Mouse (Mus musculus) megakaryocyte, embryonic 14.5 days (primary cell): ENCODE data around the gene Tubb2a. TPM values are rescaled to one million over a fixed set of nuclear protein-coding genes. Genes with fewer than 3 reads are reported as not detected.
"Not testable (repeated sequence)": the region's sequence is repeated elsewhere in the genome, so short reads cannot be mapped to it uniquely, and the experiment has no call there.

Experiments used
- H3K27me3 ChIP-seq: replicated peaks from 2 replicates; pipeline ENCODE3; 2012; ENCODE audit warnings: inconsistent platforms
- H3K36me3 ChIP-seq: replicated peaks from 2 replicates; pipeline ENCODE3; 2012; ENCODE audit warnings: low read length, inconsistent platforms, mixed read lengths
- H3K4me1 ChIP-seq: 2 replicates; pipeline ENCODE4 v1.6.1; 2012; ENCODE audit warnings: inconsistent platforms
- H3K4me3 ChIP-seq: replicated peaks from 2 replicates; pipeline ENCODE3; 2012; ENCODE audit warnings: moderate library complexity, mild to moderate bottlenecking, inconsistent platforms
- H3K9me3 ChIP-seq: 2 replicates; pipeline ENCODE4 v1.6.1; 2012; ENCODE audit warnings: inconsistent platforms
- FLI1 ChIP-seq: IDR thresholded peaks from 2 replicates; pipeline ENCODE4 v1.6.1; 2012; ENCODE audit warnings: low read length, inconsistent platforms, mixed read lengths
- GATA1 ChIP-seq: IDR thresholded peaks from 3 replicates; pipeline ENCODE4 v1.6.1; 2012; ENCODE audit warnings: mixed read lengths, low read length, inconsistent platforms, borderline replicate concordance
- polyA plus RNA-seq: library from polyadenylated mRNA; stranded (reverse); fragments of >175 nt; gene quantifications from 2 replicates; pipeline ENCODE4 v1.2.3, GENCODE M21; 2012; ENCODE audit warnings: low replicate concordance; ENCODE audit not compliant: insufficient read depth

Gene Tubb2a
- polyA plus RNA-seq, 1 experiment, result 95.9 TPM

DNA sequence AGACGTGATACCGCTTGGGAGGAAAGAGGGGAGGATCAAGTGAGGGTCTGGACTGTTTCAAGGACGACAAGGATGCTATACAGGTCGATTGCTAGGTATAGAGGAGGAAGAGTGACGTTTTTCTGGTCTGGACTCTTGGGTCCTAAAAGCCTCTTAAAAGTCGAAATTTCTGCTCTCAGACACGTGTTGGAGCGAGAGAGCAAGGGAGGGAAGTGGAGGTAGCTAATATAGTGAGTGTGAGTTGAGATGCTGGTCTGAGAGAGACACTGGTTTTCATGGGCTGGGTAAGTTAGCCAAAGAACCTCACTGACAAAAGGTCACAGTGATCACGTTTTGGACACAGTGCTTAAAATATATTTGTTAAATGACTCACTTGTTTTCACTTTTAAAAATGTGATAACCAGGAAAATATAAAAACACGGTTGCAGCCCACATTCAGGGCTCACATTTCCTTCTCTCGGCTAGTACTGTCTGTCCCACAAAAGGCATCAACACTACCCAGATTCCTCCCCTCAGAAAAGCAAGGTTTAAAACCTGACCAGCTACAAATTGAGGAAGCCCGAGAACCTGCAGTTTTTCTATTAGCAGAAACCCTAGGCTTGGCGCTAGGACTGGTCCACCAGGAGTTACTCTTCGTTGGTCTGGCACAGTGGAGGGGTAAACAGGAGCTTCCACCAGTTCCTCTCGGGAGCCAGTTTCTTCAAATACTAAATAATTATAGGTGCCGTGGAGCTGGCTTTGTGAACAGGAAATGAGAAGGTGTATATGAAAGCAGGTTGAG lies 883 bp upstream of the Tubb2a start:
- H3K4me1 ChIP-seq, result peaks cover 43% of the 10 kb centered on the region
- TF ChIP-seq GATA1, result no peak
- H3K27me3 ChIP-seq, result no peaks in the 10 kb centered on the region
- no peaks in the 10 kb centered on the region for H3K9me3 ChIP-seq
- peaks cover 27% of the 10 kb centered on the region for H3K36me3 ChIP-seq
- peak overlapping the region; percentile 93 for H3K4me3 ChIP-seq

- peaks cover 43% of the 10 kb centered on the region for H3K4me1 ChIP-seq
- H3K36me3 ChIP-seq, result peaks cover 36% of the 10 kb centered on the region
- H3K27me3 ChIP-seq, result no peaks in the 10 kb centered on the region
- H3K9me3 ChIP-seq, result no peaks in the 10 kb centered on the region
- TF ChIP-seq GATA1, result no peak
- peak overlapping the region; percentile 93 for H3K4me3 ChIP-seq
Observed at GRCm38 (mm10) chr13:34076561-34077491, 981 bp downstream of the Tubb2a start.

- H3K4me1 ChIP-seq, result peaks cover 43% of the 10 kb centered on the region
- H3K4me3 ChIP-seq, result peak overlapping the region; percentile 76
- H3K9me3 ChIP-seq, H3K27me3 ChIP-seq: not testable (repeated sequence)
- peaks cover 43% of the 10 kb centered on the region for H3K36me3 ChIP-seq
Observed at GRCm38 (mm10) chr13:34075893-34076292, 1.9 kb downstream of the Tubb2a start.

- H3K4me3 ChIP-seq, H3K9me3 ChIP-seq, H3K27me3 ChIP-seq: not testable (repeated sequence)
- Histone ChIP-seq H3K36me3 (peaks cover 57% of the 10 kb centered on the region), H3K4me1 (peaks cover 37% of the 10 kb centered on the region)
Observed at GRCm38 (mm10) chr13:34074441-34074840, 3.4 kb downstream of the Tubb2a start.

GRCm38 (mm10) chr13:34072847-34073246 lies 5.0 kb downstream of the Tubb2a start:
- peaks cover 21% of the 10 kb centered on the region for H3K4me1 ChIP-seq
- H3K9me3 ChIP-seq, result no peaks in the 10 kb centered on the region
- TF ChIP-seq GATA1 (no peak), FLI1 (no peak)
- H3K36me3 ChIP-seq, result peaks cover 72% of the 10 kb centered on the region
- H3K4me3 ChIP-seq, result no peak overlapping the region
- no peaks in the 10 kb centered on the region for H3K27me3 ChIP-seq

DNA sequence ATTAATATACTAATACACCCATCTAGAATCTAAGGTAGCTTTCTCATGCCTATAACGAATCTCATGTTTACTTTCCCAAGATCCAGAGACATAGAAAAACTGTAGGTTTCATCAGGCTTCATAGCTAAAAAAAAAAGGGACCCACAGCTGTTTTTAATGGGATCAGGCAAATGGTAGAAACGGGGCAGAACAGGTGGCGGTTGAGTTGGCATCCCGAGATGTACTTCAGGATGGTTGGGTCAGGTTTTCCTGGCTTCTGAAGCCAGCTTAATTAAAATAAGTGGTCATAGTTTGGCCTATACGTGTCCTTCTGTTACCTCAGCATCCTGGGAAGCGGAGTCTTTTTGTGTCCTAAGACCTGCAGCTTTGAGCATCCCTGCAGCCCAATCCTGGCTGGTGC lies 6.0 kb downstream of the Tubb2a start:
- Histone ChIP-seq H3K4me3 (no peak overlapping the region), H3K27me3 (no peaks in the 10 kb centered on the region), H3K36me3 (peaks cover 76% of the 10 kb centered on the region), H3K9me3 (no peaks in the 10 kb centered on the region), H3K4me1 (peaks cover 13% of the 10 kb centered on the region)
- TF ChIP-seq FLI1, result no peak
- TF ChIP-seq GATA1, result no peak

- no peak for TF ChIP-seq FLI1
- no peak for TF ChIP-seq GATA1
- no peaks in the 10 kb centered on the region for H3K27me3 ChIP-seq
- no peaks in the 10 kb centered on the region for H3K9me3 ChIP-seq
- H3K4me3 ChIP-seq, result no peak overlapping the region
- peaks cover 70% of the 10 kb centered on the region for H3K36me3 ChIP-seq
- no peaks in the 10 kb centered on the region; the same call in 1 of the 2 replicates for H3K4me1 ChIP-seq
Observed at GRCm38 (mm10) chr13:34070296-34070695, 7.5 kb downstream of the Tubb2a start.

DNA sequence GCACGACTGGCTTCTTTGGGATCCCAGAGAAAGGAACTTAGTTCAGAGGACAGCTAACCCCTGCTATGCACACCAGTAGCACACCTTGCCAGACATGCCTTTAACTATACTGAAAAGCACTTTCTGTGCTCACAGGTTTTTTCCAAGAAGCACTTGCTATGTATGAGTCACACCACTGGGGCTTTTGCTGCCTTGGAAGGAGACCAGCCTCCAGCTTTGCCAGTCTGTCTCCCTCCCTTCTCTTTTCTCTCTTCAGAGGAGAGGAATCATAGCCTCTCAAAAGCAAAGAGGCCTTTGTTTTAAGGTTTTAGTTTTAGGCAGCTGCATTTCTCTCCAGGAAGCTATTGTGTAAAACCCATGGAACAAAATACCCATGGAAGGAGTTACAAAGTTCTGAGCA lies 11.5 kb downstream of the Tubb2a start:
- no peaks in the 10 kb centered on the region for H3K4me1 ChIP-seq
- no peak overlapping the region for H3K4me3 ChIP-seq
- no peak for TF ChIP-seq FLI1
- no peak for TF ChIP-seq GATA1
- no peaks in the 10 kb centered on the region for H3K27me3 ChIP-seq
- H3K36me3 ChIP-seq, result peaks cover 76% of the 10 kb centered on the region
- H3K9me3 ChIP-seq, result no peaks in the 10 kb centered on the region

DNA sequence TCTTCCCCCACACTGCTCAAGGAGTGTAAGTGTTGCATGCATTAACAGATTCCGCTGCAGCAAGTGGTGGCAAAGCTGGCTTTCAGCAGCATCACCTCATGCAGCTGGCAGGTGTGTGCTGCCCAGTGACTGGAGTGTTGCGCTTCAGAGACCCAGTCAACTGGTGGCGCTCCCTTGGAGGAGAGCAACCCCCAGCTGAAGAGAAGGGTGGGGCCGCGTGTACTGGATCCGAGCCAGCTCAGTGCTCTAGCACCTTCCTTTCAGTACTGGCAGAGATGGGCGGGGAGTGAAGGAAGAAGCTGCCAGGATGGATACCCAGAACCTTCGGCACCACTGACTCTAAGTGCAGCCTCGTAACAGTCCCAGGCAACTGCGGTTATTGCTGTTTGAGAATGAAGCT lies 15.3 kb downstream of the Tubb2a start:
- TF ChIP-seq FLI1, result no peak
- no peak for TF ChIP-seq GATA1
- peaks cover 72% of the 10 kb centered on the region for H3K36me3 ChIP-seq
- H3K4me3 ChIP-seq, result no peak overlapping the region
- no peaks in the 10 kb centered on the region for H3K9me3 ChIP-seq
- no peaks in the 10 kb centered on the region for H3K4me1 ChIP-seq
- H3K27me3 ChIP-seq, result no peaks in the 10 kb centered on the region

- Histone ChIP-seq H3K27me3 (no peaks in the 10 kb centered on the region), H3K36me3 (peaks cover 79% of the 10 kb centered on the region), H3K9me3 (peaks cover 8% of the 10 kb centered on the region), H3K4me1 (no peaks in the 10 kb centered on the region), H3K4me3 (no peak overlapping the region)
- TF ChIP-seq GATA1 (no peak), FLI1 (no peak)
Observed at GRCm38 (mm10) chr13:34060061-34060460, 17.7 kb downstream of the Tubb2a start.
